Mouse (Mus musculus): ENCODE data around the gene Spc24. TPM values are rescaled to one million over a fixed set of nuclear protein-coding genes. Genes with fewer than 3 reads are reported as not detected.

Gene Spc24
- total and polyA plus RNA-seq, 2 experiments from 2014 or later = 6.3 to 6.6 TPM

GRCm38 (mm10) chr9:21801121-21801520 is 41.0 kb upstream of the Spc24 start:
- DNase-seq (ENCODE audit: low spot score) (no peak), ATAC-seq (ENCODE audit: low FRiP score) (no peak)
- Histone ChIP-seq H3K36me3 (ENCODE audit: insufficient read depth, low read length) (no peaks in the 10 kb centered on the region), H3K27ac (ENCODE audit: low read depth, low read length) (no peak overlapping the region), H3K9me3 (ENCODE audit: low read length) (no peaks in the 10 kb centered on the region), H3K4me3 (ENCODE audit: low read depth, low read length) (no peak overlapping the region), H3K9ac (replicated peaks; ENCODE audit: low read length, poor library complexity, severe bottlenecking) (no peak overlapping the region), H3K4me1 (ENCODE audit: insufficient read depth, low read length) (no peaks in the 10 kb centered on the region; the same call in 1 of the 2 replicates), H3K27me3 (ENCODE audit: insufficient read depth, low read length) (no peaks in the 10 kb centered on the region), H3K4me2 (ENCODE audit: low read depth, low read length, poor library complexity, severe bottlenecking) (no peak overlapping the region)
- WGBS = 79% methylated on average over 7 of the region's 7 CpGs
- no peak for TF ChIP-seq CTCF (IDR thresholded peaks at IDR 0.05)

GRCm38 (mm10) chr9:21799010-21799350 is 38.9 kb upstream of the Spc24 start:
- no peaks in the 10 kb centered on the region; the same call in 1 of the 2 replicates for H3K36me3 ChIP-seq (ENCODE audit: insufficient read depth, low read length)
- H3K4me1 ChIP-seq (ENCODE audit: insufficient read depth, low read length) = no peaks in the 10 kb centered on the region; the same call in 1 of the 2 replicates
- 55% methylated on average over 3 of the region's 3 CpGs for WGBS
- H3K9me3 ChIP-seq (ENCODE audit: low read length) = no peaks in the 10 kb centered on the region
- DNase-seq (ENCODE audit: low spot score) = no peak
- peak overlapping the region; percentile 82 for H3K4me2 ChIP-seq (ENCODE audit: low read depth, low read length, poor library complexity, severe bottlenecking)
- ATAC-seq (ENCODE audit: low FRiP score) = no peak
- H3K27me3 ChIP-seq (ENCODE audit: insufficient read depth, low read length) = no peaks in the 10 kb centered on the region
- H3K9ac ChIP-seq (replicated peaks; ENCODE audit: low read length, poor library complexity, severe bottlenecking) = no peak overlapping the region
- H3K27ac ChIP-seq (ENCODE audit: low read depth, low read length) = no peak overlapping the region
- H3K4me3 ChIP-seq (ENCODE audit: low read depth, low read length) = peak overlapping the region; percentile 64
- TF ChIP-seq CTCF (IDR thresholded peaks at IDR 0.05) = no peak

GRCm38 (mm10) chr9:21798345-21799009 is 38.4 kb upstream of the Spc24 start, which contains the start of gene Kank2:
Gene Kank2, minus strand, starts transcription at chr9:21798744.
- TF ChIP-seq CTCF (IDR thresholded peaks at IDR 0.05) = no peak
- Histone ChIP-seq H3K9ac (replicated peaks; ENCODE audit: low read length, poor library complexity, severe bottlenecking) (peak within 1 kb of the TSS; percentile 66), H3K36me3 (ENCODE audit: insufficient read depth, low read length) (no peaks in the 10 kb centered on the region; the same call in 1 of the 2 replicates), H3K4me3 (ENCODE audit: low read depth, low read length) (peak within 1 kb of the TSS; percentile 64), H3K27me3 (ENCODE audit: insufficient read depth, low read length) (no peaks in the 10 kb centered on the region), H3K9me3 (ENCODE audit: low read length) (no peaks in the 10 kb centered on the region), H3K27ac (ENCODE audit: low read depth, low read length) (peak within 1 kb of the TSS; percentile 47; the same call in 1 of the 2 replicates), H3K4me2 (ENCODE audit: low read depth, low read length, poor library complexity, severe bottlenecking) (peak within 1 kb of the TSS; percentile 82), H3K4me1 (ENCODE audit: insufficient read depth, low read length) (no peaks in the 10 kb centered on the region; the same call in 1 of the 2 replicates)
- ATAC-seq (ENCODE audit: low FRiP score) (peak; percentile 44; the same call in 1 of the 2 replicates), DNase-seq (ENCODE audit: low spot score) (peak; percentile 52)
- WGBS = under 1% methylated on average over 43 of the region's 52 CpGs

- Histone ChIP-seq H3K4me2 (ENCODE audit: low read depth, low read length, poor library complexity, severe bottlenecking) (peak overlapping the region; percentile 82), H3K27me3 (ENCODE audit: insufficient read depth, low read length) (no peaks in the 10 kb centered on the region), H3K27ac (ENCODE audit: low read depth, low read length) (0 out of 2 replicates have a peak overlapping the region, but pooled peaks have one; percentile 47), H3K9me3 (ENCODE audit: low read length) (no peaks in the 10 kb centered on the region), H3K4me3 (ENCODE audit: low read depth, low read length) (peak overlapping the region; percentile 64), H3K9ac (replicated peaks; ENCODE audit: low read length, poor library complexity, severe bottlenecking) (peak overlapping the region; percentile 66), H3K36me3 (ENCODE audit: insufficient read depth, low read length) (no peaks in the 10 kb centered on the region; the same call in 1 of the 2 replicates), H3K4me1 (ENCODE audit: insufficient read depth, low read length) (no peaks in the 10 kb centered on the region; the same call in 1 of the 2 replicates)
- WGBS = 1% methylated on average over 22 of the region's 26 CpGs
- ATAC-seq (ENCODE audit: low FRiP score) (peak; percentile 28; the same call in 1 of the 2 replicates), DNase-seq (ENCODE audit: low spot score) (no peak)
- TF ChIP-seq CTCF (IDR thresholded peaks at IDR 0.05) = no peak
These were observed 37.8 kb upstream of the Spc24 start for GRCm38 (mm10) chr9:21797921-21798344.

- Histone ChIP-seq H3K4me2 (ENCODE audit: low read depth, low read length, poor library complexity, severe bottlenecking) (no peak overlapping the region), H3K27ac (ENCODE audit: low read depth, low read length) (no peak overlapping the region)
- DNase-seq (ENCODE audit: low spot score) = no peak
These were observed 36.8 kb upstream of the Spc24 start for GRCm38 (mm10) chr9:21796919-21797318.

GRCm38 (mm10) chr9:21796259-21796658 is 36.2 kb upstream of the Spc24 start:
- WGBS = 52% methylated on average over 3 of the region's 3 CpGs
- no peaks in the 10 kb centered on the region for H3K9me3 ChIP-seq (ENCODE audit: low read length)
- no peak overlapping the region for H3K27ac ChIP-seq (ENCODE audit: low read depth, low read length)
- H3K4me2 ChIP-seq (ENCODE audit: low read depth, low read length, poor library complexity, severe bottlenecking) = no peak overlapping the region
- no peak for TF ChIP-seq CTCF (IDR thresholded peaks at IDR 0.05)
- H3K9ac ChIP-seq (replicated peaks; ENCODE audit: low read length, poor library complexity, severe bottlenecking) = no peak overlapping the region
- DNase-seq (ENCODE audit: low spot score) (no peak), ATAC-seq (ENCODE audit: low FRiP score) (no peak)
- H3K4me3 ChIP-seq (ENCODE audit: low read depth, low read length) = no peak overlapping the region
- no peaks in the 10 kb centered on the region; the same call in 1 of the 2 replicates for H3K36me3 ChIP-seq (ENCODE audit: insufficient read depth, low read length)
- H3K27me3 ChIP-seq (ENCODE audit: insufficient read depth, low read length) = no peaks in the 10 kb centered on the region
- H3K4me1 ChIP-seq (ENCODE audit: insufficient read depth, low read length) = no peaks in the 10 kb centered on the region; the same call in 1 of the 2 replicates

More at GRCm38 (mm10) chr9:21796919-21797318, 36.8 kb upstream of the Spc24 start:
- no peak for TF ChIP-seq CTCF (IDR thresholded peaks at IDR 0.05)
- no peak for ATAC-seq (ENCODE audit: low FRiP score)
- Histone ChIP-seq H3K9me3 (ENCODE audit: low read length) (no peaks in the 10 kb centered on the region), H3K4me1 (ENCODE audit: insufficient read depth, low read length) (no peaks in the 10 kb centered on the region; the same call in 1 of the 2 replicates), H3K4me3 (ENCODE audit: low read depth, low read length) (no peak overlapping the region), H3K9ac (replicated peaks; ENCODE audit: low read length, poor library complexity, severe bottlenecking) (no peak overlapping the region), H3K27me3 (ENCODE audit: insufficient read depth, low read length) (no peaks in the 10 kb centered on the region), H3K36me3 (ENCODE audit: insufficient read depth, low read length) (no peaks in the 10 kb centered on the region; the same call in 1 of the 2 replicates)
- WGBS = 75% methylated on average over 3 of the region's 3 CpGs

All from midbrain, postnatal 0 days (tissue).